In genomic region chr9:13946519-13946918, GRCm38 (mm10) we compare ENCODE assay signal across 28 mouse cellular contexts.
A peak's percentile ranks its signal among the peaks of the same experiment; 100 is the strongest.
DNase-seq lines count a peak whose midpoint lies in the region; ATAC-seq lines count a peak whose summit lies in the region.
"Had no signal": no experiment of that assay in that cellular context is flagged by ENCODE, and none has a peak within 500 bp of the region (broad histone marks: within the 10 kb centered on the region; RNA-seq: fewer than 3 reads in every experiment).

No protein-coding gene starts in this region.

- H3K27me3 ChIP-seq in lung, embryonic 16.5 days (ENCODE audit: control insufficient read depth, insufficient read depth, low read depth, low read length), result no peaks in the 10 kb centered on the region
- H3K27me3 ChIP-seq: CH12.LX; embryonic facial prominence, embryonic 13.5 days; embryonic facial prominence, embryonic 15.5 days; forebrain, embryonic 12.5 days had no signal

- H3K9me3 ChIP-seq in lung, embryonic 16.5 days (ENCODE audit: control insufficient read depth, low read length), result no peaks in the 10 kb centered on the region
- H3K9me3 ChIP-seq: embryonic facial prominence, embryonic 13.5 days; embryonic facial prominence, embryonic 15.5 days; forebrain, embryonic 10.5 days; forebrain, embryonic 12.5 days; G1E had no signal

- intact Hi-C loops in heart, postnatal 36 days (cut with DNase I), result no loop called here

- no peaks in the 10 kb centered on the region for H3K4me1 ChIP-seq in lung, embryonic 16.5 days (replicated peaks; ENCODE audit: control insufficient read depth, insufficient read depth, low read length)
- H3K4me1 ChIP-seq: embryonic facial prominence, embryonic 13.5 days; embryonic facial prominence, embryonic 15.5 days; forebrain, embryonic 10.5 days; forebrain, embryonic 12.5 days had no signal

- no peak overlapping the region for H3K9ac ChIP-seq in lung, embryonic 16.5 days (ENCODE audit: low read length)
- H3K9ac ChIP-seq: embryonic facial prominence, embryonic 13.5 days; embryonic facial prominence, embryonic 15.5 days; forebrain, embryonic 12.5 days had no signal

- peak; percentile 29 for DNase-seq in heart, adult 11 months
- no peak for DNase-seq in heart, postnatal 36 days
- no peak for DNase-seq in lung, postnatal 36 days
- DNase-seq in adipocyte (ENCODE audit: low spot score), result peak; percentile 8
- DNase-seq: adrenal gland, adult 2 months; adrenal gland, postnatal 10 days; adrenal gland, postnatal 25 days; B cell, adult 2 months; cerebellum, adult 11 months; cerebellum, adult 18-20 months; cerebellum, adult 8-10 months; cerebellum, adult 9-11 months; cerebellum, postnatal 14 days; cerebellum, postnatal 36 days; embryo, embryonic 11 days had no signal

- ATAC-seq in lung, embryonic 16.5 days (ENCODE audit: low read depth), result peak; percentile 64
- ATAC-seq: activated CD4-positive, CD25-positive, alpha-beta regulatory T cell, adult 4 months; CD4-positive, CD25-positive, alpha-beta regulatory T cell, adult 4 months; forebrain, embryonic 14.5 days; forebrain, embryonic 16.5 days; Patski had no signal

- H3K4me2 ChIP-seq in lung, embryonic 16.5 days (ENCODE audit: low read depth, low read length), result no peak overlapping the region
- H3K4me2 ChIP-seq: embryonic facial prominence, embryonic 13.5 days; embryonic facial prominence, embryonic 15.5 days; forebrain, embryonic 12.5 days had no signal

- H3K27ac ChIP-seq in lung, embryonic 16.5 days (ENCODE audit: low read length), result no peak overlapping the region
- H3K27ac ChIP-seq: embryonic facial prominence, embryonic 13.5 days; embryonic facial prominence, embryonic 15.5 days; forebrain, embryonic 10.5 days; forebrain, embryonic 12.5 days had no signal

- H3K4me3 ChIP-seq in lung, embryonic 16.5 days (ENCODE audit: low read length), result no peak overlapping the region
- H3K4me3 ChIP-seq: embryonic facial prominence, embryonic 13.5 days; embryonic facial prominence, embryonic 15.5 days; erythroblast, embryonic 14.5 days; forebrain, embryonic 10.5 days; forebrain, embryonic 12.5 days had no signal

- no peaks in the 10 kb centered on the region for H3K36me3 ChIP-seq in lung, embryonic 16.5 days (ENCODE audit: control insufficient read depth, insufficient read depth, low read length)
- H3K36me3 ChIP-seq: embryonic facial prominence, embryonic 13.5 days; embryonic facial prominence, embryonic 15.5 days; forebrain, embryonic 10.5 days; forebrain, embryonic 12.5 days; G1E had no signal

- WGBS in lung, embryonic 16.5 days, result 43% methylated on average over 3 of the region's 3 CpGs

Comparison
In these comparisons a context has a peak if more than half of its experiments do, and no peak if none do; other contexts are left out.
1. DNase-seq: peak in heart, adult 11 months (single experiment) and adipocyte (single experiment); none in heart, postnatal 36 days (0 of 2) and lung, postnatal 36 days (single experiment).